Mouse (Mus musculus): ENCODE results near the gene Akap13. TPM values are rescaled to one million over a fixed set of nuclear protein-coding genes. Genes with fewer than 3 reads are reported as not detected.

Akap13 gene
- total and polyA plus RNA-seq, 3 experiments, result 11.4 to 32.5 (median 27.7) TPM

DNA sequence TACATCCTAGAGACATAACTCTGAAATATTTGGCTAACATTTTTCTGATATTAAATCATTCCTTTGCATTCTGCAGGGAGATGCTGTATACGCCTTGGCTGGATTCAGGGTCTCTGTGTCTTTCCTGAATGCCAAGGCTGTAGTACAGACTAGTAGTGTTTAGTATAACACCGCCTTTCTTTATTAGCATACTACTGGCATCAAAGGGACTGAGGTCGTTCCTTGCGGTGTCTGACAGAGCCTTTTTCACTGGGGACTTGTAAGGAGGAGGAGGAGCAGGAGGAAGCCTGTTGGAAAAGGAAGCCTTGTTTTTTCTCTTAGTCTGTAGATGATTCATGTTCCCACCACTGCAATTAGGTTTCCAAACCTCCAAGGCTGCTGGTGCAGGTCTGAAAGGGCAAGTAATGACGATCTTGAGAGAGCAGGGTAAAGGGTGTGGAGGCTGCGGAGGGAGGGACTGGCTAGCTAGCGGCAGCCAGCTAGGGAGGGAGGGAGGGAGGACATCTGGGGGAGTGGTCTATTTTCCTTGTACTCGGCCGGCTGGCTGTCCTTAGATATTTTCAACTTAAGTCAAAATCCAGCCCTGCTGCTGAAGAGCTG is 186.9 kb downstream of the Akap13 start:
- H3K9ac ChIP-seq (ENCODE audit: insufficient read depth, low read depth), result no peak overlapping the region
- no peak overlapping the region for H3K4me2 ChIP-seq (ENCODE audit: insufficient read depth, low read depth, poor library complexity, severe bottlenecking)
- in situ Hi-C loops (cut with MboI; ENCODE audit: low pct_ligation_motif_present, low pct_unique_long_range_greater_than_20kb, low sequenced_read_pairs), result no loop called here
- no peaks in the 10 kb centered on the region for H3K27me3 ChIP-seq (replicated peaks)
- no peak overlapping the region for H3K4me3 ChIP-seq (replicated peaks in 1 of 3; ENCODE audit: low read depth in 2 of 3, low read length in 2 of 3, poor library complexity in 1 of 3)
- dilution Hi-C loops (cut with MboI; ENCODE audit: extremely low pct_ligation_motif_present, extremely low pct_unique_long_range_greater_than_20kb, low sequenced_read_pairs), result no loop called here
- TF ChIP-seq ZNF384 (IDR thresholded peaks at IDR 0.05; ENCODE audit: low read depth, low read length), result no peak
- TF ChIP-seq POLR2A (IDR thresholded peaks at IDR 0.05; ENCODE audit: low read depth, low read length), result no peak
- no peak for TF ChIP-seq ETS1 (conservative IDR thresholded peaks at IDR 0.05; ENCODE audit: low read depth, low read length)
- TF ChIP-seq IRF4 (IDR thresholded peaks at IDR 0.05; ENCODE audit: low read depth, low read length), result no peak
- H3K4me1 ChIP-seq (ENCODE audit: control insufficient read depth in 1 of 2, insufficient read depth in 2 of 2), result peaks cover 0 to 71% of the 10 kb centered on the region in 2 experiments; a peak in 2 of 4 replicates
- H3K9me3 ChIP-seq (replicated peaks; ENCODE audit: low read length), result no peaks in the 10 kb centered on the region
- no peak for DNase-seq (ENCODE audit: extremely low read depth)
- H3K79me2 ChIP-seq (replicated peaks; ENCODE audit: control insufficient read depth, extremely low read depth, insufficient read depth, poor library complexity, severe bottlenecking), result no peaks in the 10 kb centered on the region
- peaks cover 2 to 44% of the 10 kb centered on the region in 2 experiments for H3K36me3 ChIP-seq (replicated peaks in 1 of 2; ENCODE audit: control insufficient read depth in 1 of 2, insufficient read depth in 1 of 2, low read length in 1 of 2)
- H3K27ac ChIP-seq (ENCODE audit: insufficient read depth, low read depth), result no peak overlapping the region

DNA sequence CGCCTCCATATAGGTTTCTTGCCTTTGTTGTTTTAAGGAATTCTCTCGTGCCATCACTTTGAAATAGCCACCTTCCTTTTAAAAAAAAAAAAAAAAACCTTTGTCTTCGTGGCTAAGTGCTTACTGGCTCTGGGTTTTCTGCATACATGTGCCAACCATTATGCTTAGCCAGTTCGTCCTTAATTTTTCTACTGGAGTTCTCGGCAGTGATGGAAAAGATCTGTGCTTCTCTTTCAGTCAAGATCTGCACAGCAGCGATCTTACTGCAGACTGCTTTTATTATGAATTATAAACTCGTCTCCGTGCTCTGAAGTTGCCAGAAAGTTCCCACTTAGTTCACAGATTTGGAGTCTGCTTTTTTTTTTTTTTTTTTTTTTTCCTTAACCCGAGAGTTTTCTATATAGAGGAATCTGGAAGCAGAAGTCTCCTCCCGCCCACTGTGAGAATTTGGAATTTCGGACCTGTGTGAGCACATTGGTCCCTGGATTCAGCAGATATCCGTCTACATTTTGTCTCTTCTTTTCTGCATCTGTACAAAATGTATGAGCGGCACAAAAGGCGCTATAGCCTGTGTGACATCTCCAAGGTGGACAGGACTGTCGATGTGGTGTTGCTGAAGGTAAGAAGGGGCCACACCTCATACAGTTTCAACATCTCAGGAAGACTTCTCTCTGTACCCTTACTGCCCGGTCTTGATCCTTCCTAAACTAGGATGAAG is 187.7 kb downstream of the Akap13 start:
- no peak for DNase-seq (ENCODE audit: extremely low read depth)
- Histone ChIP-seq H3K4me3 (replicated peaks in 1 of 3; ENCODE audit: low read depth in 2 of 3, low read length in 2 of 3, poor library complexity in 1 of 3) (no peak overlapping the region), H3K79me2 (replicated peaks; ENCODE audit: control insufficient read depth, extremely low read depth, insufficient read depth, poor library complexity, severe bottlenecking) (no peaks in the 10 kb centered on the region), H3K9ac (ENCODE audit: insufficient read depth, low read depth) (no peak overlapping the region), H3K9me3 (replicated peaks; ENCODE audit: low read length) (no peaks in the 10 kb centered on the region), H3K4me2 (ENCODE audit: insufficient read depth, low read depth, poor library complexity, severe bottlenecking) (no peak overlapping the region), H3K27me3 (replicated peaks) (no peaks in the 10 kb centered on the region), H3K36me3 (replicated peaks in 1 of 2; ENCODE audit: control insufficient read depth in 1 of 2, insufficient read depth in 1 of 2, low read length in 1 of 2) (peaks cover 2 to 40% of the 10 kb centered on the region in 2 experiments), H3K27ac (ENCODE audit: insufficient read depth, low read depth) (no peak overlapping the region), H3K4me1 (ENCODE audit: control insufficient read depth in 1 of 2, insufficient read depth in 2 of 2) (peaks cover 0 to 66% of the 10 kb centered on the region in 2 experiments; a peak in 2 of 4 replicates)
- dilution Hi-C loops (cut with MboI; ENCODE audit: extremely low pct_ligation_motif_present, extremely low pct_unique_long_range_greater_than_20kb, low sequenced_read_pairs), result no loop called here
- no peak for TF ChIP-seq SMC3 (IDR thresholded peaks at IDR 0.05; ENCODE audit: low read depth, low read length)
- no peak for TF ChIP-seq RAD21 (IDR thresholded peaks at IDR 0.05; ENCODE audit: low read depth, low read length)
- no peak for TF ChIP-seq ZC3H11A (IDR thresholded peaks at IDR 0.05; ENCODE audit: low read depth, low read length)
- TF ChIP-seq POLR2A (IDR thresholded peaks at IDR 0.05; ENCODE audit: low read depth, low read length), result no peak
- no peak for TF ChIP-seq MEF2A (IDR thresholded peaks at IDR 0.05; ENCODE audit: borderline replicate concordance, low read depth, low read length)
- no peak for TF ChIP-seq ELF1 (IDR thresholded peaks at IDR 0.05; ENCODE audit: low read depth, low read length)
- no peak for TF ChIP-seq E2F4 (IDR thresholded peaks at IDR 0.05; ENCODE audit: insufficient replicate concordance, low read depth, low read length)
- TF ChIP-seq ETS1 (conservative IDR thresholded peaks at IDR 0.05; ENCODE audit: low read depth, low read length), result no peak
- no peak for TF ChIP-seq NELFE (IDR thresholded peaks at IDR 0.05; ENCODE audit: low read depth, low read length)
- no peak for TF ChIP-seq CHD2 (IDR thresholded peaks at IDR 0.05; ENCODE audit: low read length)
- TF ChIP-seq EP300 (IDR thresholded peaks at IDR 0.05; ENCODE audit: low read length), result no peak
- TF ChIP-seq JUN (IDR thresholded peaks at IDR 0.05; ENCODE audit: insufficient read depth, low read depth, low read length), result no peak
- TF ChIP-seq TCF12 (IDR thresholded peaks at IDR 0.05; ENCODE audit: low read depth, low read length), result no peak
- no peak for TF ChIP-seq TBP (conservative IDR thresholded peaks at IDR 0.05; ENCODE audit: low read depth, low read length)
- TF ChIP-seq IRF4 (IDR thresholded peaks at IDR 0.05; ENCODE audit: low read depth, low read length), result no peak
- no peak for TF ChIP-seq SIN3A (IDR thresholded peaks at IDR 0.05; ENCODE audit: low read length)
- TF ChIP-seq USF2 (conservative IDR thresholded peaks at IDR 0.05; ENCODE audit: low read depth, low read length), result no peak
- no peak for TF ChIP-seq ZMIZ1 (IDR thresholded peaks at IDR 0.05; ENCODE audit: low read depth, low read length)
- TF ChIP-seq MAX (IDR thresholded peaks at IDR 0.05; ENCODE audit: low read length), result no peak
- no peak for TF ChIP-seq UBTF (IDR thresholded peaks at IDR 0.05; ENCODE audit: low read depth, low read length)
- in situ Hi-C loops (cut with MboI; ENCODE audit: low pct_ligation_motif_present, low pct_unique_long_range_greater_than_20kb, low sequenced_read_pairs), result no loop called here
